Mouse (Mus musculus): Measurements from ENCODE around the gene Tnfsf15.

GRCm38 (mm10) chr4:63742101-63742500 is 2.8 kb downstream of the Tnfsf15 start:
- TF ChIP-seq POLR2AphosphoS2 (IDR thresholded peaks at IDR 0.05; ENCODE audit: insufficient read length, low read depth) (no peak), USF1 (IDR thresholded peaks at IDR 0.05; ENCODE audit: low read depth) (peak; percentile 46), MAX (IDR thresholded peaks at IDR 0.05; ENCODE audit: low read depth) (no peak), POLR2A (IDR thresholded peaks at IDR 0.05; ENCODE audit: insufficient read length, low read depth) (no peak), MYOG (IDR thresholded peaks at IDR 0.05; ENCODE audit: control insufficient read depth in 1 of 3, insufficient read depth in 1 of 3, insufficient read length in 2 of 3, low read depth in 2 of 3) (no peak), E2F4 (IDR thresholded peaks at IDR 0.05; ENCODE audit: insufficient read depth) (no peak), CEBPB (IDR thresholded peaks at IDR 0.05; ENCODE audit: insufficient read depth, poor library complexity, severe bottlenecking) (no peak), SRF (IDR thresholded peaks at IDR 0.05; ENCODE audit: control insufficient read depth, insufficient read length, low read depth) (no peak), TCF12 (IDR thresholded peaks at IDR 0.05; ENCODE audit: insufficient read depth, poor library complexity, severe bottlenecking) (no peak), MYOD1 (IDR thresholded peaks at IDR 0.05; ENCODE audit: control insufficient read depth in 1 of 3, insufficient read length in 2 of 3, low read depth in 2 of 3) (no peak), TCF3 (IDR thresholded peaks at IDR 0.05; ENCODE audit: insufficient read length, low read depth) (no peak)

Measured in myocyte (in vitro differentiated cells).